ENCODE assay signal across 22 mouse cellular contexts in genomic region chr5:130345871-130346270, GRCm38 (mm10). TPM values are rescaled to one million over a fixed set of nuclear protein-coding genes. Genes with fewer than 3 reads are reported as not detected.
A peak's percentile ranks its signal among the peaks of the same experiment; 100 is the strongest.
DNase-seq lines count a peak whose midpoint lies in the region; ATAC-seq and TF ChIP-seq lines count a peak whose summit lies in the region.
"Had no signal": no experiment of that assay in that cellular context is flagged by ENCODE, and none has a peak within 500 bp of the region (broad histone marks: within the 10 kb centered on the region; RNA-seq: fewer than 3 reads in every experiment).

No protein-coding gene starts in this region.

- TF ChIP-seq CTCF in kidney, postnatal 0 days (IDR thresholded peaks at IDR 0.05; ENCODE audit: low read depth): no peak

- H3K4me1 ChIP-seq in kidney, embryonic 15.5 days: no peaks in the 10 kb centered on the region
- no peaks in the 10 kb centered on the region for H3K4me1 ChIP-seq in kidney, postnatal 0 days (replicated peaks; ENCODE audit: insufficient read depth, low read length)
- H3K4me1 ChIP-seq: embryonic facial prominence, embryonic 13.5 days; forebrain, embryonic 12.5 days; heart, embryonic 15.5 days had no signal

- 77% methylated on average over 2 of the region's 2 CpGs for WGBS in kidney, embryonic 15.5 days
- 64% methylated on average over 2 of the region's 2 CpGs for WGBS in kidney, postnatal 0 days

- H3K4me3 ChIP-seq in kidney, embryonic 15.5 days (replicated peaks): no peak overlapping the region
- H3K4me3 ChIP-seq in kidney, postnatal 0 days (replicated peaks; ENCODE audit: low read depth, low read length): no peak overlapping the region
- H3K4me3 ChIP-seq: embryonic facial prominence, embryonic 13.5 days; forebrain, embryonic 12.5 days; heart, embryonic 15.5 days; hindbrain, embryonic 13.5 days had no signal

- H3K36me3 ChIP-seq in kidney, embryonic 15.5 days: peaks cover 23% of the 10 kb centered on the region
- H3K36me3 ChIP-seq in kidney, postnatal 0 days (ENCODE audit: insufficient read depth, low read length): peaks cover 2% of the 10 kb centered on the region; the same call in 1 of the 2 replicates

- no peaks in the 10 kb centered on the region for H3K9me3 ChIP-seq in kidney, embryonic 15.5 days (replicated peaks)
- H3K9me3 ChIP-seq in kidney, postnatal 0 days (replicated peaks; ENCODE audit: low read length): no peaks in the 10 kb centered on the region
- H3K9me3 ChIP-seq: heart, embryonic 15.5 days had no signal

- no peak overlapping the region for H3K9ac ChIP-seq in kidney, embryonic 15.5 days
- no peak overlapping the region for H3K9ac ChIP-seq in kidney, postnatal 0 days (ENCODE audit: low read depth, low read length)
- H3K9ac ChIP-seq: embryonic facial prominence, embryonic 13.5 days; forebrain, embryonic 12.5 days; heart, embryonic 15.5 days; hindbrain, embryonic 13.5 days had no signal

- no peak for ATAC-seq in kidney, embryonic 15.5 days (replicated peaks; ENCODE audit: low FRiP score)
- ATAC-seq in kidney, postnatal 0 days (replicated peaks; ENCODE audit: low FRiP score, low read depth): no peak
- ATAC-seq: forebrain, embryonic 16.5 days had no signal

- no peaks in the 10 kb centered on the region for H3K27me3 ChIP-seq in kidney, embryonic 15.5 days
- H3K27me3 ChIP-seq in kidney, postnatal 0 days (ENCODE audit: insufficient read depth, low read length): no peaks in the 10 kb centered on the region
- H3K27me3 ChIP-seq: CH12.LX; embryonic facial prominence, embryonic 13.5 days; forebrain, embryonic 12.5 days; heart, embryonic 15.5 days; hindbrain, embryonic 13.5 days had no signal

- H3K27ac ChIP-seq in kidney, embryonic 15.5 days: no peak overlapping the region
- no peak overlapping the region for H3K27ac ChIP-seq in kidney, postnatal 0 days
- H3K27ac ChIP-seq: embryonic facial prominence, embryonic 13.5 days; forebrain, embryonic 12.5 days; heart, embryonic 15.5 days; hindbrain, embryonic 13.5 days had no signal

- DNase-seq in kidney, adult 9 months: peak; percentile 30
- peak; percentile 69 for DNase-seq in 416B (ENCODE audit: low read depth)
- DNase-seq in kidney, postnatal 0 days (ENCODE audit: low spot score): peak; percentile 16
- DNase-seq in layer of hippocampus, adult 11-12 months (ENCODE audit: low spot score): no peak
- no peak for DNase-seq in spleen, adult 18-20 months
- no peak for DNase-seq in lung, adult 18-20 months
- DNase-seq: adrenal gland, adult 2 months; adrenal gland, postnatal 25 days; cerebellum, adult 18-20 months; cerebellum, adult 9-11 months; cerebellum, postnatal 36 days; gastrocnemius, postnatal 10 days; heart, adult 18-20 months; heart, postnatal 14 days had no signal

- H3K4me2 ChIP-seq in kidney, embryonic 15.5 days: no peak overlapping the region
- no peak overlapping the region for H3K4me2 ChIP-seq in kidney, postnatal 0 days (ENCODE audit: low read length)
- H3K4me2 ChIP-seq: embryonic facial prominence, embryonic 13.5 days; forebrain, embryonic 12.5 days; heart, embryonic 11.5 days; heart, embryonic 15.5 days; hindbrain, embryonic 13.5 days had no signal

RNA-seq across cellular contexts. Expression of gene Caln1, which starts 23.4 kb away (rescaled TPM):
- 0.78 and 1.1 TPM in 2 replicates for polyA plus RNA-seq in kidney, embryonic 15.5 days (2015; fragmentation: Nextera tagmentation; extraction: Ambion mirVana)
- 0.11 and 0.17 TPM in 2 replicates for polyA plus RNA-seq in kidney, postnatal 0 days (2015; fragmentation: Nextera tagmentation; extraction: Ambion mirVana)

RNA-seq across cellular contexts. Expression of gene A330070K13Rik, which starts 38.6 kb away (rescaled TPM):
- polyA plus RNA-seq in kidney, embryonic 15.5 days (2015; fragmentation: Nextera tagmentation; extraction: Ambion mirVana): not detected in 2 replicates
- not detected in 2 replicates for polyA plus RNA-seq in kidney, postnatal 0 days (2015; fragmentation: Nextera tagmentation; extraction: Ambion mirVana)
- polyA plus RNA-seq: adrenal gland, adult 2 months; embryonic facial prominence, embryonic 13.5 days; forebrain, embryonic 12.5 days; forebrain, embryonic 16.5 days; heart, embryonic 11.5 days; heart, embryonic 15.5 days; hindbrain, embryonic 13.5 days had no signal

Comparison
In these comparisons a context has a peak if more than half of its experiments do, and no peak if none do; other contexts are left out.
1. DNase-seq: peak in kidney, adult 9 months (single experiment), 416B (single experiment) and kidney, postnatal 0 days (single experiment); none in layer of hippocampus, adult 11-12 months (single experiment), spleen, adult 18-20 months (0 of 2) and lung, adult 18-20 months (0 of 2).